Mouse (Mus musculus) cerebellum, adult 2 months (tissue): Measurements from ENCODE around the gene Krcc1.

ENCODE experiments used
- CTCF ChIP-seq: fragments of 200-500 bp; IDR thresholded peaks from 2 replicates; pipeline ENCODE4 v1.5.1; 2011; ENCODE audit warnings: low read depth, mild to moderate bottlenecking, control low read depth, low read length, moderate library complexity, borderline replicate concordance; ENCODE audit not compliant: insufficient read depth
- POLR2A ChIP-seq: fragments of 200-500 bp; IDR thresholded peaks from 2 replicates; pipeline ENCODE4 v1.6.1; 2011; ENCODE audit warnings: low read length, control low read depth, borderline replicate concordance; ENCODE audit not compliant: insufficient read depth

GRCm38 (mm10) chr6:71250951-71251350, 20.5 kb upstream of the Krcc1 start:
- TF ChIP-seq CTCF (no peak), POLR2A (no peak)
